Mouse (Mus musculus): ENCODE measurements around the gene Kif1bp.
A peak's percentile ranks its signal among the peaks of the same experiment; 100 is the strongest.
"Not testable (repeated sequence)": the region's sequence is repeated elsewhere in the genome, so short reads cannot be mapped to it uniquely, and the experiment has no call there.

Kif1bp gene

DNA sequence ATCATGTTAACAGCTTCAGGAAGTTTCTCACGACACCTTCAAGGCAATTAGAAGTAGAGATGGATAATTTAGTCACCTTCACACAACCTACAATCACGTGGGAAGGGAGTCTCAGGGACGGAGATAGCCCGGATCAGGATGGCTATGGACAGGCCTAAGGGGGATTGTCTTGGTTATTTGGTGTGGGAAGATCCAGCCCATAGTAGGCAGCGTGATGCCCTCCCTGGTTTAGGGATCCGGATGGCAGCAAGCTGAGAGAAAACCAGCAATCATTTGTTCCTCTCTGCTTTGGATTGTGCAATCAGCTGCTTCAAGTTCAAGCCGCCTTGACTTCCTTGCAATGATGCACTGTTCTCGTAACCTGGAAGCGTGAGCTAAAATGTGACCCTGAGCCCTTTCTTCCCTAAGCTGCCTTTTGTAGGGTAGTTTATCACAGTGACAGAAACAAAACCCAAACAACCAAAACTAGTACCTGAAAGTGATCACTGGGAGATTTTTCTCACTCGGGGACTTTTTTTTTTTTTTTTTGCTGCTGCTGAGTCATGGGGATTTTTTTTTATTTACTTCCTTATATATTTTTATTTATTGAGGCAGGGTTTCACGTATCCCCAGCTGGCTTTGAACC lies 69.1 kb downstream of the Kif1bp start:
- DNase-seq (ENCODE audit: low spot score): no peak

DNA sequence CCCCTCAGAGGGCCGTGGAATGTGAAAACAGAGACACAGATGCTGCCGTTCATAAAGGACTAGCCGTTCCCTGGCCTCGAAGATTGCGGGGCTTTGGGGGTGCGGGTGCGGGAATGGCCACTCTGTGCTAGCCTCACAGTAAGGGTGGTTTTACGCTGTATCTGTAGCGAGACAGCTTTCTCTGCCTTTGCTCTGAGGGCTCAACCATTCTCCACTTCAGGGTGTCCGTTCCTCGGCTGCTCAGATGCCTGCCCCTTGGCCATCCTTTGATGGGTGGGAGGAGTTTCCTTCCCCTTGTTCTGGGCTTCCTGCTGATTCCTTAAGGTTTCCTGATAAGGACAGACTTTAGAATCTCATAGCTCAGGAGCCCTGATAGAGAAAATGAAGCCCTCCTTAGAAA lies 69.8 kb downstream of the Kif1bp start:
- no peak for DNase-seq (ENCODE audit: low spot score)

DNA sequence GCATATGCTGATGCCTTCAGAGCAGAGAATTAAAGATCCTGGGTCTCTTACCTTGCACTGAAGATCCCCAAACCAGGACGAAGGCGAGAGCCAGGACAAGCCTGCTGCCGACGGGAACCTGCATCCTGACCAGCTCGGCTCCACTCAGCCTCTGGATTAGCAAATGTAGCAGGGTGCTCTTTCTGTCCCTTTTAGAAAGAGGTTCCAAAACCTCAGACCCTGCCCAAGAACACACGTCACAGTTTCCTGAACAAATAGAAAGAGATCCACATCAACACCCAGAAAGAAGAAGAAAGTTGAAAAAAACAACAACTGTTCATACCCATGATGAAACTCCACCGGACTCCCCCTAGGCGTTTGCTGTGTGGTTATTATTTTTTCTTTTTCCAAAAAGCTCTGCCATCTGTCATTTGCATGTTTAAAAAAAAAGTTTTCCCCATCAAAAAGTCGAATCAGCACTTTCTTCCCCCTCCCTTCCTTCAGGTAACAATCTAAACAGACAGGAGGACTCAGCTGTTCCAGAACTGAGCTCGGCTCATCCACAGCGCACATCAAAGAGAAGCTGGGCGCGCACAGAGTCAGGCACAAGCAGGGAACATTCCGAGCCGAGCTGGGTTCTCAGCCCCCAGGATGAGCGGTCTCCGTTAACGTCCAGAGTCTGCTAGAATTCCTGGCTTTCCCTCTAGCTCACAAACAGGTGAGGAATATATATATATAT lies 70.5 kb downstream of the Kif1bp start:
- no peak for DNase-seq (ENCODE audit: low spot score)

DNA sequence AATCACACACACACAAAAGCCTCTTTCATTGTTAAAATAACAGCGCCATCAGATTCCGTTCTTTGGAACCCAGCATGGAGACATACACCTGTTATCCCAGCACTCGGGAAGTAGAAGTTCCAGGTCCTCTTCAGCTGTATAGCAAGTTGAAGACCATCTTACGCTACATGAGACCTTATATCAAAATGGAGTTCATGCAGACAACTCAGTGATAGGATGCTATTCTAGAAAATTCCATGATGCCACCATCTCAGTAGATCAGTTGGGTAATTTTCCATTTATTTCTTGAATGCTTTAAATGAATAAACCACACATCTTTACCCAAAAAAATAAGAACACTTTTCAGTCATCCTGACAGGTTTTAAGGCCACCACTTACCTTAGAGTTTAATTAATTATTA lies 71.2 kb downstream of the Kif1bp start:
- DNase-seq (ENCODE audit: low spot score): no peak

DNA sequence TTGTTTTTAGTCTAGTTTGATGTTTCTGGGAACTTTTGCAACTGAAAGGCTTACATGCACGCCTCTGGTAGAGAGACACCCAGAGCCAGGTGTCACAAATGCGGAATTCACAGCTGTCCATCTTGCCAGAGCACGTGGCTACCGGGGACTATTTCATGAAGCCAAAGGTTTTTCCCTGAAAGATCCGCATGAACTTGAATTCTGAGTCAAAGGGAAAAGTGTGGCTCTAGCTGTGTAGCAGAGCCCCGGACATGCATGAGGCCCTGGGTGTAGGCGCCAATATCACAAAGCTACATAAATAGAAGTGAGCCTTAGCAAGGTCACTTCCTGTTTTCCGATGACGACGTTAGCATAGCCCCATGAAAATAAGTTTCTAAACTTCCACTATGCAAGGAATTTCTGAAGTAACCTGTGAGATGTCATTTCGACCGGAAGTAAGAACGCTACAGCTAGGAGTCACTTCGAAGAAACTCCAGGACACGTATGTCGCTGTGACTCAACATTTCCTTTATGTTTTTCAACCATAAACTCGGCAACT lies 72.2 kb downstream of the Kif1bp start:
- DNase-seq (ENCODE audit: low spot score): no peak

DNA sequence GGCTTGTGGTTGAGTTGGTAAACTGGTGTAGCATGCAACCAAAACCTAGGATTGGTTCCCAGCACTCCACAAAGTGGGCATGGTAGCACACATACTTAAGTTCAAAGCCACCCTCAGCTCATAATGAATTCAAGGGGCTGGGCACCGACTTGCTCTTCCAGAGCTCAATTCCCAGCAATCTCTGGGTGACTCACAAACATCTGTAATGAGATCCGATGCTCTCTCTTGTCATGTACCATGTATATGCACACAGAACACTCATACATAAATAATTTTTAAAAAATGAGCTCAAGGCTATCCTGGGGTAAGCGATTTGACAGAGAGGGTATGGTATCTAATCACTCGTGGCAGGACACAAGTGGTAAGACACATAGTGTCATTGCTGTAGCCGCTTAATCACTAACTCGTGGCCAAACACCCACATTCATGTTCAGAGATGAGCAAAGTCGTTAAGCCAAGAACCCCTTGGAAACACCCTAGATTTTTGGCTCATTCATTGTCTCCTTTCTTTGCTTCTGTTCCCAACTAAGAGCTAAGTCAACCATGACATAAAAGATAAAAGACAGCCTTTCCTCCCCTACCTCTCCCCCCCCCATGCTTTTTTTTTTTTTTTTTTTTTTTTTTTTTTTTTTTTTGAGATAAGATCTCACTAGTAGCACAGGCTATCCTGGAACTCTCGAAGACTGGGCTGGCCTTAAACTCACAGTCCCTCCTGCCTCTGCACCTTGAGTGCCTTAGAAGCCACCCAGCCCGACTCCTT lies 72.9 kb downstream of the Kif1bp start:
- no peak for DNase-seq (ENCODE audit: low spot score)

DNA sequence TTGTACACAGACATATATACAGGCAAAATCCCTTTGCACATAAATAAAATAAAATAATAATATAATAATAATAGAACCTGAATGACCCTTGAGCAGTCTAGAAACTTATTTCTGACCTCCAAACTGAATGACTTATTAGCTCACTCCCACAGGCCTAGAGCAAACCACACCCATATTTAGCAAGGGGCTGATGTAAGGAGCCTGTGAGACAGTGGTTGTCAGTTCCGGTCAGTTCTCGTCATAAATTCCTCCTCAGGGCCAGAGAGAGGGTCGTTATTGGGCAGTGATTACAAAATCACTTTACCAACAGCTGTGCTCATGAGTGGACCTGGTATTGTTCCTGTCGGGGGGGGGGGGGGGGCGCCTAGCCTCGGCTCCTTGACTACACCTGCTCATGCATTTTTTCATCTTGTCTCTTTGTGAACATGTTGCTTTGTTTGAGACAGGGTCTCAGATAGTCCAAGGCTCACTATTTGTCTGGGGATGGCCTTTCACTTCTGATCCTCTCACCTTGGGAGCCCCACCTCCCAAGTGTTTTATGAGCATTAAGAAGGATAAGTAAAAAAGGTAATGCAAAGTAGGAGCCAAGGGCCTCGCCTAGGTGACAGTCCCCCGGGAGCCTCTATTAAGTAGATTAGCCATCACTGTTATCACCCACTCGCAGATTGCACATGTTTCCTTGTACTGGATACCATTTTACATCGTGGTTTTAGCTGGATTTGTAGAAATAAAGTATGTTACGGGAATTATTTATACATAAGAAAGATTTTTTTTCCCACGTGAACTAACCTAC lies 74.2 kb downstream of the Kif1bp start:
- no peak for DNase-seq (ENCODE audit: low spot score)

DNA sequence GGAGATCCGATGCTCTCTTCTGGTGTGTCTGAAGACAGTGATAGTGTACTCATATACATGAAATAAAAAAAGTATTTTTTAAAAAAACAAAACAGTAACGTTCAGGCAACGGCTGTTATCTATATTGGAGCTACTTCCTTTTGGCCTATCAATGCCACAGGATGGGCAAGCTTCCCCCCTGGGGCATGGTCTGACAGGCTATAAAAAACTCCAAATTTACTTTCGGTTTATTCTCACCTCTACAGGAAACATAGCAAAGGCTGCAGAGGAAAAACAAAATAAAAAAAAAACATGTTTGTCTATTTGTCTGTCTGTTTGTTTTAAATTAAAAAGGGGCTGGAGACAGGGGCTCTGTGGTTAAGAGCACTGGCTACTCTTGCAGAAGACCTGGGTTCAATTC lies 74.9 kb downstream of the Kif1bp start:
- DNase-seq (ENCODE audit: low spot score): no peak

DNA sequence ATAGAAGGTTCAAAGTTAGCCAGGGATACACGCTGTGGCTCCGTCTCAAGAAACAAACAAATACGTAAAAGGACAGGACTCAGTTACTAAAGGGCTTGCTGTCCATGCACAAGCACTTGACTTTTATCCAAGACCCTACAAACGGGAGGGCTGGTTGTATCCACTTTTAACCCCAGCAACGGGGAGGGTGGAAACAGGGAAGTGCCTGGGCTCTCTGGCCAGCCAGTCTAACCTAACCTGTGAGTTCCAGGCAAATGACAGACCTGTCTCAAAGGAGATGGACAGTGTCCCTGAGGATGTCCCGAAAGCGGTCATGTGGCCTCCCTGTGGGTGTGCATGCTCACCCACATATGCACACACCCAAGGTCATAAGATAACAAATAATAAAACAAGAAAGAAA lies 76.3 kb downstream of the Kif1bp start:
- DNase-seq (ENCODE audit: low spot score): no peak

DNA sequence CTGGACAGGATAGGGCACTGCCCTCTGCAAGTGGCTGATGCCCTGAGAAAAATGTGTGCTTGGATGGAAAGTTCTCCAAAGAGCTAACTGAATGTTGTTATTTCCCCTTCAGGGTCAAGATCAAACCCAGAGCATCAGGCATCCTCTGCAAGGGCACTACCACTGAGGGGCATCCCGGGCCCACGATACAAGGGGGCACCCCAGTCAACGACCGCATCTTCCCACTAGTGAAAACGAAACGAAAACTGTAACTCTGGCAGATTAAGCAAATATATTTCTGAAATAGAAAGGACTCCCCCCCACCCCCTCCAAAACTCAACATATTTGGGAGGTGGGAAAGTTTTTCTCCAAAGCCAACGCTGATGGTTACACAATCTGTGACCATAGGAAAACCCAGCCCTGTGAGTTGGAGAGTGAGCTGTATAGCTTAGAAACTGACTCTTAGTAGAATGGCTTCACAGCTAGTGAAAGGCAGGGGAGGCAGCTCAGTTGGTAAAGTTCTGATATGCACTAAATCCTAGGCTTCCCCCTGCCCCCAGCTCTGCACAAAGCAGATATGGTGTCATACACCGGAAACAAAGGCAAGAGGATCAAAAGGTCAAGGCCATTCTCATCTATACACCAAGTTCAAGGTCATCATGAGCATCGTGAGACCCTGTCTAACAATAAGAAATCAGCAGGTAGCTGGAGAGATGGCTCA lies 77.2 kb downstream of the Kif1bp start:
- DNase-seq (ENCODE audit: low spot score): no peak

DNA sequence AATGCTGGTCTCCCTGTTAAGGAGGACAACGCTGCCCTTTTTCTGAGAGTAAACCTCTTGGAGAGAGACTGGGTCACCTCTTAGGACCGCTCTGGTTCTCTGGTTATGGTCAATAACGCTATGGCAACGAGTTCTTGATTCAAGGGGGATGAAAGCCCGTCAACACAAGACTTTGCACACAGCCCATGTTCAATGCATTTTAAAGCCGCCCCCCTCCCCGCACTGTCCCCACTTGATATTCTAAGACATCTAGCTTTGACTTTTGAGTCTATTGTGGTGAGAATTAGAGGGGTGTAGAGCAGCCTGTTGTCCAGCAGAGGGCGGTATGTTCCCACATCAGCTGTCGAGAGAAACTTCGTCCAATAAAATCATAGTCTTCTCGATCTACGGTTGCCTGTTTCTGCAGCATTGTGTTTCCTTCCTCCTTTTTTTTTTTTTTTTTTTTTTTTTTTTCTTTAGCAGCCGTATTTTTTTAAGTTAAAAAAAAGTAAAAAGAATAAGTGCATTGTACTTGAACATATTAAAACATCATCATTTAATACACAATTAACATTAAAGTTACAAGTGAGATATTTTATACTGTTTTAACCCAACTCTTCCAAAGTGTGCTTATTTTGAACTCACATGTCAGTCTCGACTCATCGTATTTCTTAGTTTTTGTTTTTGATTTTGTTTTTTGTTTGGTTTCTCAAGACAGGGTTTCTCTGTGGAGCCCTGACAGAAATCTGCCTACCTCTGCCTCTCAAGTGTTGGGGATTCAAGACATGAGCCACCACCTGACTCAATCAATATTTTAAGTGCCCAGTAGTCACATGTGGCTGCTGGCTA lies 78.0 kb downstream of the Kif1bp start:
- DNase-seq (ENCODE audit: low spot score): peak; percentile 39

DNA sequence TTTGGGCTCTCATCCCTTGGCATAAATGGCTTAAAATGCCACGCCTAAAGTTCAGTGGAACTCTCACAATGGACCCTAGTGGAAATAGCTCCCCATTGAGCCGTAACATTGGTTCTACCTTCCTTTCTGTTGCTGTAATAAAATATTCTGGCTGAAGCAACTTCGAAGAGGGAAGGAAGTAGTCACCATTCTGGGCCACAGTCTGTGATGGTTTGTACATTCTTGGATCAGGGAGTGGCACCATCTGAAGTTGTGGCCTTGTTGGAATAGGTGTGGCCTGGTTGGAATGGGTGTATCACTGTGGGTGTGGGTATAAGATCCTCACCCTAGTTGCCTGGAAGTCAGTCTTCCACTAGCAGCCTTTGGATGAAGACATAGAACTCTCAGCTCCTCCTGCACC lies 86.6 kb downstream of the Kif1bp start:
- DNase-seq (ENCODE audit: low spot score): not testable (repeated sequence)
